Mouse (Mus musculus) adrenal gland, postnatal 10 days (tissue): Measurements from ENCODE around the gene Ggt5. TPM values are rescaled to one million over a fixed set of nuclear protein-coding genes. Genes with fewer than 3 reads are reported as not detected.

Experiments used
- DNase-seq: peaks from one replicate; pipeline ENCODE4 v3.0.0; 2021; ENCODE audit warnings: mixed read lengths
- total RNA-seq, 2 experiments: library from RNA; stranded (reverse); gene quantifications; 2 replicates each; pipeline ENCODE4 v1.2.3; 2021

The Ggt5 gene
- total RNA-seq, 2 experiments from 2014 or later: 7.3 to 8.3 TPM

DNA sequence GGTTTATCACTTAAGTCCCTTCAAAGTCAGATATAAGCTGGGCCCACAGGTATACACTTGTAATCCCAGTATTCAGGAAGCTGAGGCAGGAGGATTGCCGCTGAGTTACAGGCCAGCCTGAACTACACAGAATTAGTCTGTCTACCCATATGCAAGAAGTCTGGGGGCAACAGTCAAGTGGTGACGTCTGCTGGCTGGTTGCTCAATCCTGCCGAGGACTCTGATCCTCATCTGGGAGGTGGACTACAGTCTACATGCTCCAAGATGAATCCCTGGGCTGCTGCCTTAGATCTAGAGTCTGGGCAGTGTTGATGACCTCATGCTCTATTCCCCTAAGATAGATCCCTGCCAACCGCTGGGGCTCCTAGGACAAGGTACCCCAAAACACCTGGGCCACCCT lies 64.9 kb downstream of the Ggt5 start:
- no peak for DNase-seq

DNA sequence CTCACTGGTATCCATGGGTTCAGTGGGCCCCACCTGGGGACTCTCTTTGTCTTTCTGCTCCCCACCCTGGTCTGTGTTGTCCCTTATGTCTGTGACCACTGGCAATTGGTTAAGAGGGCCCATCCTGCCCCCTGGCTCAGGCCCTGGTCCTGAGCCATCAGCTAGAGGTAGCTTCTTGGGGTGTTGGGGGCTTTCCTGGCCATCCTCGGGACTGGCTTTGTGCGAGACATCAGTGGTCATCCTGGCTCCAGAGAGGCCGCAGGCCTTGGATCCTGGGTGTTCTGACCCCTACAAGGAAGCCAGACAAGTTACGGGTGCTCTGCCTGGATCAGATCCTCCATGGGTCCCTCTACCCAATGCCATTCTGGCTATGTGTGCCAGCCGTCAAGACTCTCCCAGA lies 68.0 kb downstream of the Ggt5 start:
- no peak for DNase-seq

DNA sequence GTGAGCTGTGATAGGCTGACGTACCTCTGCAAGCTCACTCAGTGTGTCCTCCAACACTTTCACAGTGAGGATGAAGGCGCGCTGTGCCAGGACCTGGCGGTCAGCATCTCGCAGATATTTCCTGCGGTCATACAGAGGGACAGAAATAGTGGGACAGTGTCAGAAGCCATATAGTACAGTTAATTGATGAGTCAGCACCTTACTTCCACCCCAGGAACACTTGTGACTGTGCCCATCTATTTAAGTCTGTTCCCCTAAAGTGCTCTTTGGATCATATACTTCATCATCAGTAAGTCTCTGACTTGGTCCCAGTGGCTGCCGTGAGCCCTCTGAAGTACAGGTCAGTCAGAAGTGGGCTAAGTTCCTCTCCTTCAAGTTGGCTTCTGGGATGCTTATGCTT lies 68.6 kb downstream of the Ggt5 start:
- DNase-seq: no peak

DNA sequence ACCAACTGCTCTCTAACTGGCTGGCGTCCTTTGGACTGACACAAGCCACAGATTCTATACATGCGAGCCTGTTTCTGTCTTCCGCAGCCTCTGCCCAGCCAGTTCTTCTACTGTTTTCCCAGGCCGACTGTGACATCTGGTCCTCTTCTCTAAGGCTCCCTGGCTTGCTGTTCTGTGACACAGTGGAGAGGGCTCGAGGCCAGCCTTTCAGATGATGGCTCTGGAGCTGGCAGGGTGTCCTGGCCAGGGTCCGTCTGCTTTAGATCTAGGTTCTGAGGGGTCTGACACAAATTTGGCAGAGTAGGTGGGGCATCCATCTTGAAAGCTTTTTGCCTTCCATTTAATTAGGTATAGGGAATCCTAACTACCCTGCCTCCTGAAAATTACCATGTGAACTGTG lies 72.2 kb downstream of the Ggt5 start:
- DNase-seq: no peak

DNA sequence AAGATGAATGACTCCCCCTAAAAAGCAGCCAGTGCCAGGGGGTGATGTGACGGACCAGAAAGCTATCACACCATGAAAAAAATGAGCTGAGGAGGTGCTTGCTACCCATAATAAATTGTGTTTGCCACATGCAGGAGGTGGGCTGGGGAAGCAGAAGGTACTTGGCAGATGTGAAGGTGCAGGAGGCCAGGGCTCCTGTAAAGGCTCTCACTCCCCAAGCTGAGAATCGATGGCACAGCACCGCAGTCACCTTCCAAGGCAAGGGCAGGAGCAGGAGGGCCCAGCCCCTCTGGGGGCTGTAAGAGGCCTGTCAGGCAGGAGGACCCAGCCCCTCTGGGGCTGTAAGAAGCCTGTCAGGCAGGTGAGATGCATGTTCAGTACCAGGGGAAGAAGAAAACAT lies 72.7 kb downstream of the Ggt5 start:
- no peak for DNase-seq

DNA sequence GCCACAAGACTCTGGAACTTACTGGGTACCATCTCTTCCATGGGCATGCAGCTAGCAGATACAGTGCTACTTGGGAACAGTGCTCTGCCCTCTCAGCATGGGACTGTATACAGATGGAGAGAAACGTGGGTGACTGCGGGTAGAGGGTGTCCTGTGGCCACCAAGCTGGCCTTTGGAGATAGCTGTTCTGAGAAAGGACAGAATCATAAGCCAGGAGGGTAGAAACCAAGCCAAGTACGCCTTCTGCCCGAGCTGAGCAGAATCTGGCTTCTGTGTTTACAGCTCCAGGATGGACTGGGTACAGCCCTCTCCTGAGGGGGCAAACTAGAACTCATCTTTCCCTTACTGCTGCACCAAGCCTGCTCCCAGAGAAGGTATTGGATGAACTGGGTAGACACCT lies 73.4 kb downstream of the Ggt5 start:
- DNase-seq: no peak

DNA sequence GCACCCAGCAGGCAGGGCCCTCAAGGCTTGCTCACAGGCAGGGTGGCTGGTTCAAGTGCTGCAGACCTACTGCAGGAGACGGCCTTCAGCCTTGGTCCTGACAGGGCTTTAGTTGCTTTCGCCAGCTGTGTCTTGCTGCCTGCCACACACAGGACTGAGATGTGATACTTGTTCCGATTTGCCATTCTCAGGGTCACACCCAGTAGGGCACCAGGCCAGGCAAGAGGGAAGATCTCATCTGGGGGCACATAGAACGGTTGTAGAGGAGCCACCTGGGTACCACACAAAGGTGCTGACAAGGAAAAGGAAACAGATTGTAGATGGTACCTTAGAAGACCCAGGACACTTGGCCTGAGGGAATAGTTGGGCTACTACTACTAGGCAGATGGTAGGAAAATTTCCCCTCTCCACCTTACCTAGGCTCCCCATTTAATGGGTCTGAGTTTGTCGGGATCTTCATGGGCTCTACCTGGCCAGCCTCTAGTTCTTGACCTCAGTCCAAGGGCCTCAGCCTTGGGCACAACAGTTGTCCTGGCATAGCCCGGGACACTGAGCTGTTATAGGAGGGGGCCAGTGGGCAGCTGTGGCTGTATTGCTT lies 75.6 kb downstream of the Ggt5 start:
- DNase-seq: no peak

DNA sequence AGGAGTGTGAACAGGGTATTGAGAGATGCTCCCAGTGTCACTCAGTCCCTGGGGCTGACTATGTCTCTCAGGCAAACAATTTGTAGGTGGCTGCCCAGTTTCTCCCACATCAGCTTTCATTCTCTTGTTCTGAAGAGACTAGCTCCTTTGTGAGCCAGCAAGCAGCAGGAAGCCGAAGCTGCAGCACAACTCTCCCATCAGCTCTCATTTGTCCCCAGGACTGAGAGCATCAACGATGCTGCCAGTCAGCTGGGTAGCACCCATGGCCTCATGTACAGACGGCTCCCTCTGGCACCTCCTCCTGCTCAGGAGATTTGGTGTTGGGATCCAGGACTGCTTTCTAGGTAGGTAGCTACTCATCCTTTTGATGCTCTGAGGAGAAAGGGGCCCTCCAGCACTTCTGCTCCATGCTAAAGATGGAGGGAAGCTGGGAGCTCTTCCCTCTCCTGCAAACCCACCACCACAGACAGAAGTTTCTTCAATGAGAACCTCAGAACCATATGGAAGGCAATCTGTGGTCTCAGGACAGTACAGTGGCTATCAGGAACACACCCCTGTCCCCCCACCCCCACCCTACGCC lies 77.4 kb downstream of the Ggt5 start:
- no peak for DNase-seq

Other genes with a start within 250 kb of the Ggt5 start
- 10 to 100 TPM; 22.7 to 57.8 TPM for gene Upb1, start 188.2 kb upstream of the Ggt5 start, total RNA-seq
- 10 to 100 TPM; 96.8 to 100.0 TPM for gene Snrpd3, start 71.8 kb upstream of the Ggt5 start, total RNA-seq
- 10 to 100 TPM; 51.3 to 57.3 TPM for gene Gucd1, start 71.4 kb upstream of the Ggt5 start, total RNA-seq
- gene Lrrc75b, start 29.0 kb upstream of the Ggt5 start, total RNA-seq: 1 to 10 TPM; 1.1 to 3.9 TPM
- under 1 TPM; 0.48 to 0.88 TPM for gene Ggt1, start 27.7 kb upstream of the Ggt5 start, total RNA-seq
- gene Susd2, start 54.7 kb downstream of the Ggt5 start, total RNA-seq: 1 to 10 TPM; 7.3 to 9.0 TPM
- 10 to 100 TPM; 27.1 to 39.2 TPM for gene Cabin1, start 175.0 kb downstream of the Ggt5 start, total RNA-seq
- gene Ddt, start 184.1 kb downstream of the Ggt5 start, total RNA-seq: 100 to 1,000 TPM; 173 to 204 TPM
- gene Gm20441, start 191.6 kb downstream of the Ggt5 start, total RNA-seq: not detected
- 10 to 100 TPM; 18.7 to 21.5 TPM for gene Gstt3, start 192.1 kb downstream of the Ggt5 start, total RNA-seq
- 10 to 100 TPM; 60.2 to 60.4 TPM for gene Gstt1, start 209.2 kb downstream of the Ggt5 start, total RNA-seq
- 1 to 10 TPM in 1 of 2 experiments, under 1 TPM in 1; 0.36 to 1.0 TPM for gene Gstt4, start 233.2 kb downstream of the Ggt5 start, total RNA-seq
- gene Gstt2, start 248.1 kb downstream of the Ggt5 start, total RNA-seq: 10 to 100 TPM; 38.2 to 45.8 TPM